Mouse (Mus musculus): ENCODE results near the gene Nxt2. TPM values are rescaled to one million over a fixed set of nuclear protein-coding genes. Genes with fewer than 3 reads are reported as not detected.

Gene Nxt2
- total RNA-seq, 2 experiments from 2014 or later = 4.0 to 4.7 TPM

Other genes starting within 250 kb of the Nxt2 start
- gene Gucy2f, start 29.8 kb upstream of the Nxt2 start, total RNA-seq (2021) = under 1 TPM in 1 of 2 experiments, not detected in 1; 0.03 TPM
- 100 to 1,000 TPM; 220 to 229 TPM for gene Kcne1l, start 79.5 kb downstream of the Nxt2 start, total RNA-seq (2021)
- gene Acsl4, start 163.8 kb downstream of the Nxt2 start, total RNA-seq (2021) = 10 to 100 TPM; 23.3 to 28.0 TPM